Mouse (Mus musculus) adrenal gland, adult (tissue): ENCODE measurements at regions not wholly inside any gene's neighbourhood (a gene's known extent, or its start where the extent isn't known, plus 50 kb on each side); places are given as distances from the start of the nearest gene placed in this dataset.
"Not testable (repeated sequence)": the region's sequence is repeated elsewhere in the genome, so short reads cannot be mapped to it uniquely, and the experiment has no call there.

Source experiments
- DNase-seq, 2 experiments: peaks; one replicate each; pipeline ENCODE4 v3.0.0; 2022 to 2023; ENCODE audit warnings: low spot score in 1 of 2; ENCODE audit not compliant: inconsistent age in 2 of 2

- DNase-seq = not testable (repeated sequence)
Observed at GRCm38 (mm10) chr4:147231381-147231780, 74.1 kb upstream of the Zfp988 start.

GRCm38 (mm10) chr4:147231787-147232186 lies 73.7 kb upstream of the Zfp988 start:
- peak in 1 of 2 experiments; percentile 15 for DNase-seq

GRCm38 (mm10) chr4:147232279-147232678 lies 73.2 kb upstream of the Zfp988 start:
- DNase-seq = peak in 1 of 2 experiments; percentile 29

GRCm38 (mm10) chr4:147234227-147234626 lies 71.2 kb upstream of the Zfp988 start:
- peak in 1 of 2 experiments; percentile 11 for DNase-seq

- not testable (repeated sequence) for DNase-seq
Observed at GRCm38 (mm10) chr4:147235441-147235840, 70.0 kb upstream of the Zfp988 start.

- not testable (repeated sequence) for DNase-seq
Observed at GRCm38 (mm10) chr4:147241315-147242182, 63.9 kb upstream of the Zfp988 start.

GRCm38 (mm10) chr4:147242183-147242477 lies 63.3 kb upstream of the Zfp988 start:
- DNase-seq = no peak

- DNase-seq = not testable (repeated sequence)
Observed at GRCm38 (mm10) chr4:147248541-147248940, 56.9 kb upstream of the Zfp988 start.
